Mouse (Mus musculus) liver, embryonic 11.5 days (tissue): ENCODE measurements around the gene Nup210. TPM values are rescaled to one million over a fixed set of nuclear protein-coding genes. Genes with fewer than 3 reads are reported as not detected.

Experiments
- ATAC-seq: fragments of 200-750 bp; cut with Nextera tagmentation; replicated peaks from 2 replicates; pipeline ENCODE4 v1.8.0; 2017; ENCODE audit warnings: moderate number of reproducible peaks, mild to moderate bottlenecking, moderate TSS enrichment, moderate library complexity; ENCODE audit not compliant: low FRiP score
- DNase-seq: peaks from one replicate; pipeline ENCODE4 v3.0.0-alpha.2; 2017; ENCODE audit warnings: low spot score
- H3K27ac ChIP-seq: fragments of 300-500 bp; sonication (generic); 2 replicates; pipeline ENCODE4 v1.5.1; 2014; ENCODE audit warnings: mild to moderate bottlenecking, low read depth, low read length, control low read depth
- H3K27me3 ChIP-seq: fragments of 300-500 bp; sonication (generic); replicated peaks from 2 replicates; pipeline ENCODE4 v1.6.1; 2014; ENCODE audit warnings: low read length, mixed read lengths; ENCODE audit not compliant: control insufficient read depth, insufficient read depth
- H3K36me3 ChIP-seq: fragments of 300-500 bp; sonication (generic); 2 replicates; pipeline ENCODE4 v1.6.1; 2014; ENCODE audit warnings: mild to moderate bottlenecking, low read length, moderate library complexity, mixed read lengths; ENCODE audit not compliant: control insufficient read depth, insufficient read depth
- H3K4me1 ChIP-seq: fragments of 300-500 bp; sonication (generic); replicated peaks from 2 replicates; pipeline ENCODE4 v1.6.1; 2014; ENCODE audit warnings: low read length, mixed read lengths; ENCODE audit not compliant: control insufficient read depth, insufficient read depth
- H3K4me2 ChIP-seq: fragments of 300-500 bp; sonication (generic); 2 replicates; pipeline ENCODE4 v1.6.1; 2014; ENCODE audit warnings: mild to moderate bottlenecking, control low read depth, moderate library complexity
- H3K4me3 ChIP-seq: fragments of 300-500 bp; sonication (generic); 2 replicates; pipeline ENCODE4 v1.5.1; 2014; ENCODE audit warnings: low read depth, low read length, control low read depth
- H3K9ac ChIP-seq: fragments of 300-500 bp; sonication (generic); 2 replicates; pipeline ENCODE4 v1.6.1; 2014; ENCODE audit warnings: low read depth, low read length, control low read depth
- H3K9me3 ChIP-seq: fragments of 300-500 bp; sonication (generic); 2 replicates; pipeline ENCODE4 v1.6.1; 2016; ENCODE audit warnings: low read length, inconsistent platforms, mixed read lengths; ENCODE audit not compliant: control insufficient read depth
- WGBS: fragments of 180-500 bp; shearing (Covaris S2); extraction: QIAGEN DNeasy Blood & Tissue Kit; methylation state at CpG from one replicate; pipeline ENCODE4 v1.1.7; 2014; 5-methylcytosine and 5-hydroxymethylcytosine counted together
- polyA plus RNA-seq: library from polyadenylated mRNA; unstranded; fragments of >200 nt; fragmentation: Nextera tagmentation; extraction: Ambion mirVana; gene quantifications from 2 replicates; pipeline ENCODE4 v1.2.1, GENCODE M21; 2014

Gene Nup210
- polyA plus RNA-seq = 53.5 and 58.3 TPM in 2 replicates

GRCm38 (mm10) chr6:91116244-91117145 is at the start of gene Nup210:
TSS of gene Nup210 (minus strand) at chr6:91116829.
- ATAC-seq = peak; percentile 90
- Histone ChIP-seq H3K36me3 (no peaks in the 10 kb centered on the region), H3K9me3 (no peaks in the 10 kb centered on the region), H3K4me2 (peak within 1 kb of the TSS; percentile 97), H3K4me3 (peak within 1 kb of the TSS; percentile 90), H3K9ac (peak within 1 kb of the TSS; percentile 95), H3K4me1 (peaks cover 44% of the 10 kb centered on the region), H3K27ac (peak within 1 kb of the TSS; percentile 92), H3K27me3 (no peaks in the 10 kb centered on the region; the same call in 1 of the 2 replicates)
- under 1% methylated on average over 87 of the region's 93 CpGs for WGBS
- DNase-seq = peak; percentile 87

GRCm38 (mm10) chr6:91165210-91165609 is 48.6 kb upstream of the Nup210 start:
- Histone ChIP-seq H3K4me2 (no peak overlapping the region), H3K36me3 (no peaks in the 10 kb centered on the region), H3K27me3 (no peaks in the 10 kb centered on the region), H3K9me3 (no peaks in the 10 kb centered on the region), H3K4me3 (no peak overlapping the region), H3K27ac (no peak overlapping the region), H3K4me1 (peaks cover 46% of the 10 kb centered on the region), H3K9ac (no peak overlapping the region)
- 36% methylated on average over 3 of the region's 3 CpGs for WGBS
- peak; percentile 53 for DNase-seq
- ATAC-seq = no peak

- Histone ChIP-seq H3K9ac (no peak overlapping the region), H3K9me3 (no peaks in the 10 kb centered on the region), H3K27ac (peak overlapping the region; percentile 95), H3K4me1 (peaks cover 50% of the 10 kb centered on the region), H3K27me3 (no peaks in the 10 kb centered on the region), H3K4me3 (no peak overlapping the region), H3K4me2 (no peak overlapping the region), H3K36me3 (no peaks in the 10 kb centered on the region)
- 89% methylated on average over 2 of the region's 2 CpGs for WGBS
- no peak for DNase-seq
- no peak for ATAC-seq
Measured at GRCm38 (mm10) chr6:91164584-91164983, 48.0 kb upstream of the Nup210 start.

GRCm38 (mm10) chr6:91163195-91163911 is 46.7 kb upstream of the Nup210 start:
- Histone ChIP-seq H3K4me1 (peaks cover 61% of the 10 kb centered on the region), H3K4me3 (no peak overlapping the region), H3K27ac (peak overlapping the region; percentile 95), H3K27me3 (no peaks in the 10 kb centered on the region), H3K9ac (peak overlapping the region; percentile 60), H3K9me3 (no peaks in the 10 kb centered on the region), H3K36me3 (no peaks in the 10 kb centered on the region), H3K4me2 (peak overlapping the region; percentile 58)
- DNase-seq (peak; percentile 70), ATAC-seq (peak; percentile 95)
- WGBS = 25% methylated on average over 5 of the region's 5 CpGs

GRCm38 (mm10) chr6:91162314-91162713 is 45.7 kb upstream of the Nup210 start:
- Histone ChIP-seq H3K9me3 (no peaks in the 10 kb centered on the region), H3K27me3 (no peaks in the 10 kb centered on the region), H3K27ac (peak overlapping the region; percentile 95), H3K4me2 (no peak overlapping the region), H3K4me3 (no peak overlapping the region), H3K9ac (peak overlapping the region; percentile 9; the same call in 1 of the 2 replicates), H3K36me3 (no peaks in the 10 kb centered on the region), H3K4me1 (peaks cover 66% of the 10 kb centered on the region)
- 89% methylated on average over 5 of the region's 5 CpGs for WGBS
- DNase-seq (no peak), ATAC-seq (no peak)

GRCm38 (mm10) chr6:91161506-91162235 is 45.0 kb upstream of the Nup210 start:
- Histone ChIP-seq H3K9me3 (no peaks in the 10 kb centered on the region), H3K36me3 (no peaks in the 10 kb centered on the region), H3K4me2 (no peak overlapping the region), H3K9ac (peak overlapping the region; percentile 40; the same call in 1 of the 2 replicates), H3K27ac (peak overlapping the region; percentile 95), H3K27me3 (no peaks in the 10 kb centered on the region), H3K4me3 (no peak overlapping the region), H3K4me1 (peaks cover 70% of the 10 kb centered on the region)
- ATAC-seq = no peak
- no peak for DNase-seq
- WGBS = 65% methylated on average over 6 of the region's 6 CpGs

- no peak overlapping the region for H3K27ac ChIP-seq
- H3K4me2 ChIP-seq = no peak overlapping the region
- DNase-seq = no peak
- 74% methylated on average over 2 of the region's 2 CpGs for WGBS
- H3K4me3 ChIP-seq = no peak overlapping the region
- H3K9ac ChIP-seq = no peak overlapping the region
- H3K36me3 ChIP-seq = no peaks in the 10 kb centered on the region
- H3K27me3 ChIP-seq = no peaks in the 10 kb centered on the region
- H3K9me3 ChIP-seq = no peaks in the 10 kb centered on the region
- no peak for ATAC-seq
- H3K4me1 ChIP-seq = peaks cover 75% of the 10 kb centered on the region
Measured at GRCm38 (mm10) chr6:91160976-91161375, 44.3 kb upstream of the Nup210 start.

GRCm38 (mm10) chr6:91160399-91160798 is 43.8 kb upstream of the Nup210 start:
- Histone ChIP-seq H3K4me3 (no peak overlapping the region), H3K27ac (peak overlapping the region; percentile 46), H3K36me3 (no peaks in the 10 kb centered on the region), H3K27me3 (no peaks in the 10 kb centered on the region), H3K9me3 (no peaks in the 10 kb centered on the region), H3K4me2 (peak overlapping the region; percentile 14), H3K9ac (0 out of 2 replicates have a peak overlapping the region, but pooled peaks have one; percentile 25), H3K4me1 (peaks cover 79% of the 10 kb centered on the region)
- WGBS = 70% methylated on average over 3 of the region's 3 CpGs
- DNase-seq (no peak), ATAC-seq (no peak)
